Mouse (Mus musculus): Measurements from ENCODE around the gene Ndufb11. TPM values are rescaled to one million over a fixed set of nuclear protein-coding genes. Genes with fewer than 3 reads are reported as not detected.
A peak's percentile ranks its signal among the peaks of the same experiment; 100 is the strongest.

Ndufb11 gene
- polyA plus RNA-seq, 1 experiment from 2014 or later = 184 TPM

GRCm38 (mm10) chrX:20638141-20638540 is 20.7 kb upstream of the Ndufb11 start:
- H3K4me2 ChIP-seq (ENCODE audit: low read depth, low read length, severe bottlenecking) = no peak overlapping the region
- no peaks in the 10 kb centered on the region for H3K9me3 ChIP-seq (ENCODE audit: control insufficient read depth, low read length)
- H3K9ac ChIP-seq (ENCODE audit: low read length) = no peak overlapping the region
- no peak overlapping the region for H3K4me3 ChIP-seq (ENCODE audit: low read depth, low read length)
- no peaks in the 10 kb centered on the region for H3K4me1 ChIP-seq (replicated peaks; ENCODE audit: control insufficient read depth, insufficient read depth, low read length)
- no peaks in the 10 kb centered on the region for H3K27me3 ChIP-seq (ENCODE audit: control insufficient read depth, insufficient read depth, low read length)
- H3K27ac ChIP-seq (ENCODE audit: low read depth, low read length) = no peak overlapping the region
- WGBS = 98% methylated on average over 2 of the region's 2 CpGs
- ATAC-seq (replicated peaks; ENCODE audit: low FRiP score) (no peak), DNase-seq (ENCODE audit: low spot score) (no peak)
- no peaks in the 10 kb centered on the region; the same call in 1 of the 2 replicates for H3K36me3 ChIP-seq (ENCODE audit: control insufficient read depth, insufficient read depth, low read length)

- ATAC-seq (replicated peaks; ENCODE audit: low FRiP score) (peak; percentile 65), DNase-seq (ENCODE audit: low spot score) (no peak)
- 17% methylated on average over 31 of the region's 31 CpGs for WGBS
- Histone ChIP-seq H3K9me3 (ENCODE audit: control insufficient read depth, low read length) (no peaks in the 10 kb centered on the region), H3K36me3 (ENCODE audit: control insufficient read depth, insufficient read depth, low read length) (no peaks in the 10 kb centered on the region), H3K4me1 (replicated peaks; ENCODE audit: control insufficient read depth, insufficient read depth, low read length) (no peaks in the 10 kb centered on the region), H3K4me3 (ENCODE audit: low read depth, low read length) (peak overlapping the region; percentile 55), H3K4me2 (ENCODE audit: low read depth, low read length, severe bottlenecking) (peak overlapping the region; percentile 60; the same call in 1 of the 2 replicates), H3K27ac (ENCODE audit: low read depth, low read length) (peak overlapping the region; percentile 70), H3K27me3 (ENCODE audit: control insufficient read depth, insufficient read depth, low read length) (no peaks in the 10 kb centered on the region), H3K9ac (ENCODE audit: low read length) (peak overlapping the region; percentile 79)
These were observed 532 bp upstream of the Ndufb11 start for GRCm38 (mm10) chrX:20617903-20618399.

GRCm38 (mm10) chrX:20616861-20617175 is 601 bp downstream of the Ndufb11 start:
- 24% methylated on average over 17 of the region's 17 CpGs for WGBS

GRCm38 (mm10) chrX:20608500-20608899 is 8.9 kb downstream of the Ndufb11 start:
- Histone ChIP-seq H3K4me2 (ENCODE audit: low read depth, low read length, severe bottlenecking) (no peak overlapping the region), H3K9ac (ENCODE audit: low read length) (no peak overlapping the region), H3K27me3 (ENCODE audit: control insufficient read depth, insufficient read depth, low read length) (no peaks in the 10 kb centered on the region), H3K36me3 (ENCODE audit: control insufficient read depth, insufficient read depth, low read length) (no peaks in the 10 kb centered on the region), H3K27ac (ENCODE audit: low read depth, low read length) (no peak overlapping the region), H3K4me3 (ENCODE audit: low read depth, low read length) (no peak overlapping the region), H3K4me1 (replicated peaks; ENCODE audit: control insufficient read depth, insufficient read depth, low read length) (no peaks in the 10 kb centered on the region), H3K9me3 (ENCODE audit: control insufficient read depth, low read length) (no peaks in the 10 kb centered on the region)
- no peak for DNase-seq (ENCODE audit: low spot score)
- ATAC-seq (replicated peaks; ENCODE audit: low FRiP score) = no peak
- 93% methylated on average over 4 of the region's 4 CpGs for WGBS

More at GRCm38 (mm10) chrX:20616861-20617175, 601 bp downstream of the Ndufb11 start:
- ATAC-seq (replicated peaks; ENCODE audit: low FRiP score) (no peak), DNase-seq (ENCODE audit: low spot score) (no peak)
- Histone ChIP-seq H3K4me1 (replicated peaks; ENCODE audit: control insufficient read depth, insufficient read depth, low read length) (no peaks in the 10 kb centered on the region), H3K4me3 (ENCODE audit: low read depth, low read length) (peak overlapping the region; percentile 55), H3K27me3 (ENCODE audit: control insufficient read depth, insufficient read depth, low read length) (no peaks in the 10 kb centered on the region), H3K27ac (ENCODE audit: low read depth, low read length) (peak overlapping the region; percentile 75), H3K36me3 (ENCODE audit: control insufficient read depth, insufficient read depth, low read length) (no peaks in the 10 kb centered on the region), H3K9ac (ENCODE audit: low read length) (peak overlapping the region; percentile 61), H3K4me2 (ENCODE audit: low read depth, low read length, severe bottlenecking) (peak overlapping the region; percentile 48), H3K9me3 (ENCODE audit: control insufficient read depth, low read length) (no peaks in the 10 kb centered on the region)

- H3K9me3 ChIP-seq (ENCODE audit: control insufficient read depth, low read length) = no peaks in the 10 kb centered on the region
- no peak overlapping the region for H3K27ac ChIP-seq (ENCODE audit: low read depth, low read length)
- H3K4me2 ChIP-seq (ENCODE audit: low read depth, low read length, severe bottlenecking) = no peak overlapping the region
- WGBS = 25% methylated on average over 4 of the region's 4 CpGs
- H3K36me3 ChIP-seq (ENCODE audit: control insufficient read depth, insufficient read depth, low read length) = no peaks in the 10 kb centered on the region
- H3K4me3 ChIP-seq (ENCODE audit: low read depth, low read length) = no peak overlapping the region
- no peak for ATAC-seq (replicated peaks; ENCODE audit: low FRiP score)
- no peak for DNase-seq (ENCODE audit: low spot score)
- no peaks in the 10 kb centered on the region for H3K4me1 ChIP-seq (replicated peaks; ENCODE audit: control insufficient read depth, insufficient read depth, low read length)
- H3K9ac ChIP-seq (ENCODE audit: low read length) = no peak overlapping the region
- no peaks in the 10 kb centered on the region for H3K27me3 ChIP-seq (ENCODE audit: control insufficient read depth, insufficient read depth, low read length)
These were observed 29.5 kb downstream of the Ndufb11 start for GRCm38 (mm10) chrX:20587968-20588367.

GRCm38 (mm10) chrX:20573927-20574326 is 43.5 kb downstream of the Ndufb11 start:
- no peak overlapping the region for H3K4me3 ChIP-seq (ENCODE audit: low read depth, low read length)
- H3K27ac ChIP-seq (ENCODE audit: low read depth, low read length) = no peak overlapping the region
- WGBS = 89% methylated on average over 4 of the region's 4 CpGs
- no peak for ATAC-seq (replicated peaks; ENCODE audit: low FRiP score)
- no peak overlapping the region for H3K4me2 ChIP-seq (ENCODE audit: low read depth, low read length, severe bottlenecking)
- H3K36me3 ChIP-seq (ENCODE audit: control insufficient read depth, insufficient read depth, low read length) = no peaks in the 10 kb centered on the region
- no peaks in the 10 kb centered on the region for H3K9me3 ChIP-seq (ENCODE audit: control insufficient read depth, low read length)
- DNase-seq (ENCODE audit: low spot score) = no peak
- H3K9ac ChIP-seq (ENCODE audit: low read length) = no peak overlapping the region
- no peaks in the 10 kb centered on the region for H3K27me3 ChIP-seq (ENCODE audit: control insufficient read depth, insufficient read depth, low read length)
- no peaks in the 10 kb centered on the region for H3K4me1 ChIP-seq (replicated peaks; ENCODE audit: control insufficient read depth, insufficient read depth, low read length)

GRCm38 (mm10) chrX:20572683-20573082 is 44.7 kb downstream of the Ndufb11 start:
- H3K4me2 ChIP-seq (ENCODE audit: low read depth, low read length, severe bottlenecking) = no peak overlapping the region
- H3K27ac ChIP-seq (ENCODE audit: low read depth, low read length) = no peak overlapping the region
- WGBS = 79% methylated on average over 9 of the region's 9 CpGs
- no peak overlapping the region for H3K4me3 ChIP-seq (ENCODE audit: low read depth, low read length)
- no peaks in the 10 kb centered on the region for H3K9me3 ChIP-seq (ENCODE audit: control insufficient read depth, low read length)
- no peaks in the 10 kb centered on the region for H3K27me3 ChIP-seq (ENCODE audit: control insufficient read depth, insufficient read depth, low read length)
- ATAC-seq (replicated peaks; ENCODE audit: low FRiP score) = no peak
- H3K9ac ChIP-seq (ENCODE audit: low read length) = no peak overlapping the region
- no peaks in the 10 kb centered on the region for H3K36me3 ChIP-seq (ENCODE audit: control insufficient read depth, insufficient read depth, low read length)
- no peaks in the 10 kb centered on the region for H3K4me1 ChIP-seq (replicated peaks; ENCODE audit: control insufficient read depth, insufficient read depth, low read length)
- DNase-seq (ENCODE audit: low spot score) = no peak

GRCm38 (mm10) chrX:20571024-20571423 is 46.4 kb downstream of the Ndufb11 start:
- ATAC-seq (replicated peaks; ENCODE audit: low FRiP score) (no peak), DNase-seq (ENCODE audit: low spot score) (no peak)
- no peaks in the 10 kb centered on the region for H3K9me3 ChIP-seq (ENCODE audit: control insufficient read depth, low read length)

More at GRCm38 (mm10) chrX:20571024-20571423, 46.4 kb downstream of the Ndufb11 start:
- no peak overlapping the region for H3K27ac ChIP-seq (ENCODE audit: low read depth, low read length)
- 62% methylated on average over 2 of the region's 2 CpGs for WGBS
- no peak overlapping the region for H3K4me2 ChIP-seq (ENCODE audit: low read depth, low read length, severe bottlenecking)
- H3K27me3 ChIP-seq (ENCODE audit: control insufficient read depth, insufficient read depth, low read length) = no peaks in the 10 kb centered on the region
- H3K9ac ChIP-seq (ENCODE audit: low read length) = no peak overlapping the region
- no peaks in the 10 kb centered on the region for H3K36me3 ChIP-seq (ENCODE audit: control insufficient read depth, insufficient read depth, low read length)
- H3K4me1 ChIP-seq (replicated peaks; ENCODE audit: control insufficient read depth, insufficient read depth, low read length) = no peaks in the 10 kb centered on the region
- no peak overlapping the region for H3K4me3 ChIP-seq (ENCODE audit: low read depth, low read length)
